Mouse (Mus musculus) liver, embryonic 12.5 days (tissue): Measurements from ENCODE around the gene Pgam5. TPM values are rescaled to one million over a fixed set of nuclear protein-coding genes. Genes with fewer than 3 reads are reported as not detected.
A peak's percentile ranks its signal among the peaks of the same experiment; 100 is the strongest.

Source experiments
- ATAC-seq: fragments of 200-750 bp; cut with Nextera tagmentation; 2 replicates; pipeline ENCODE4 v1.8.0; 2017; ENCODE audit warnings: moderate number of reproducible peaks, mild to moderate bottlenecking, moderate library complexity
- H3K27ac ChIP-seq: fragments of 300-500 bp; sonication (generic); 2 replicates; pipeline ENCODE4 v1.5.1; 2016; ENCODE audit warnings: mild to moderate bottlenecking
- H3K27me3 ChIP-seq: fragments of 300-500 bp; sonication (generic); replicated peaks from 2 replicates; pipeline ENCODE4 v1.6.1; 2016; ENCODE audit warnings: mild to moderate bottlenecking, moderate library complexity
- H3K36me3 ChIP-seq: fragments of 300-500 bp; sonication (generic); 2 replicates; pipeline ENCODE4 v1.6.1; 2016; ENCODE audit warnings: mild to moderate bottlenecking, moderate library complexity
- H3K4me1 ChIP-seq: fragments of 300-500 bp; sonication (generic); 2 replicates; pipeline ENCODE4 v1.6.1; 2016
- H3K4me2 ChIP-seq: fragments of 300-500 bp; sonication (generic); 2 replicates; pipeline ENCODE4 v1.6.1; 2016; ENCODE audit warnings: mild to moderate bottlenecking, moderate library complexity
- H3K4me3 ChIP-seq: fragments of 300-500 bp; sonication (generic); 2 replicates; pipeline ENCODE4 v1.5.1; 2016; ENCODE audit warnings: mild to moderate bottlenecking, moderate library complexity
- H3K9ac ChIP-seq: fragments of 300-500 bp; sonication (generic); 2 replicates; pipeline ENCODE4 v1.6.1; 2016; ENCODE audit warnings: mild to moderate bottlenecking, moderate library complexity
- H3K9me3 ChIP-seq: fragments of 300-500 bp; sonication (generic); replicated peaks from 2 replicates; pipeline ENCODE4 v1.6.1; 2016; ENCODE audit warnings: mild to moderate bottlenecking, moderate library complexity
- WGBS: fragments of 180-500 bp; shearing (Covaris S2); methylation state at CpG from one replicate; pipeline ENCODE4 v1.1.7; 2016; ENCODE audit not compliant: insufficient replicate concordance; 5-methylcytosine and 5-hydroxymethylcytosine counted together
- polyA plus RNA-seq: library from polyadenylated mRNA; unstranded; fragments of >200 nt; fragmentation: Nextera tagmentation; extraction: Ambion mirVana; gene quantifications from 2 replicates; pipeline ENCODE4 v1.2.1, GENCODE M21; 2016

Gene Pgam5
- polyA plus RNA-seq: 46.5 and 48.1 TPM in 2 replicates

DNA sequence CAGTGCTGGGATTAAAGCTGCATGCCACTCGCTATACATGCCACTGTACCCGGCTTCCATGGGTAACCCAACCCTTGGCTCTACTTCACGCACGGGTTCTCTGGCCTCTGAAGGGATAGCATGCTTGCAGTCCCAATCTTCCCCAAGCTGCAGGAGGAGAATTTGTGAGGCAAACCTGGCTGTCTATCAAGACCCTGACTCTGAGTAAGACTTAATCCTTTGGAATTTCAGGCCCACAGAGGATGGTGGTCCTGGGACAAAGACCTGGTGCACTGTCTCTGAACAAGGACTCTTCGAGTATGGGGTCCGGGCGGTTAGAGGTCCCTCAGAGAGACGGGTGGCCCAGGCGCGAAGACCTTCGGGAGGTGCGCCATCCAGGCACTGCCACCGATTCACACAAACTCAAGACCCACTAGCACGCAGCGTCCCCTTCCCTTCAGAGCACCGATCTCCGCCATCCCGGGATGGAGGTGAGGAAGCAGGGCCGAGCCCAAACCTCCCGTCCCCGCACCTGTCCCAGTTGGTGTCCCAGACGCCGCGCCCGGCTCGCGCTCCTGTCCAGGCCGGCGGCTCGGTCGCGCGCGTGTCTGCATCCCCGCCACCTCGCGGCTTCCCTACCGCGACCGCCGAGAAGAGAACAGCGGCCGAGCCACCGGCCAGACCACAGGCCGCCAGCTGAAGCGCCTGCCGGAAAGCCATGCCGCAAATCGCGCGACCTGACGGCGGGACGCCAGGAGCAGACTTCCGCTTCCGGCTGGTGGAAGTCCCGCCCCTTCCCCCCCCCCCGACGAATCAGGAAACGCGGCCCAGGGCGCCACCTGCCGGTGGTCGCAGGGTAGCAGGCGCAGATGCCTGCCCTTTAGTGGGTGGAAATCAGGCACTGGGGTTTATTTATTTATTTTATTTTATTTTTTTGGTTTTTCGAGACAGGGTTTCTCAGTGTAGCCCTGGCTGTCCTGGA is at the start of gene Pgam5:
Gene Pgam5 (minus strand): TSS at position 773 of the 961 bp plus-strand sequence.
- peak within 1 kb of the TSS; percentile 92 for H3K9ac ChIP-seq
- ATAC-seq: peak; percentile 81
- H3K4me2 ChIP-seq: peak within 1 kb of the TSS; percentile 87
- H3K36me3 ChIP-seq: peaks cover 33% of the 10 kb centered on the region
- peaks cover 37% of the 10 kb centered on the region for H3K4me1 ChIP-seq
- WGBS: under 1% methylated on average over 66 of the region's 66 CpGs
- H3K4me3 ChIP-seq: peak within 1 kb of the TSS; percentile 87
- H3K9me3 ChIP-seq: no peaks in the 10 kb centered on the region
- H3K27ac ChIP-seq: peak within 1 kb of the TSS; percentile 76
- H3K27me3 ChIP-seq: no peaks in the 10 kb centered on the region

DNA sequence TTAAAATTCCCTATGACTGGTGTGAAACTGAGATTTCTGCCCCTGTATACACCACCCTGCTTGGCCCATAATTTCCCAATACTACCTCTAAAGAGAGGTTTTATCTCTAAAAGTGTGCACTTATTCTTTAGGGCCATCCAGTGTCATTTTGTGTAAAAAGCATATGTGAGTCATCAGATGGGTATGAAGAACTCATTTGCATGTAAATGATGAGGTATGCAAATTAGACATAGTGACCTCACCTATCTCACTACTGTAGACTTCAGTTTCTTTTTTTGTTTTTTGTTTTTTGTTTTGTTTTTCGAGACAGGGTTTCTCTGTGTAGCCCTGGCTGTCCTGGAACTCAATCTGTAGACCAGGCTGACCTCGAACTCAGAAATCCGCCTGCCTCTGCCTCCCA is 43.4 kb upstream of the Pgam5 start:
- no peak overlapping the region for H3K27ac ChIP-seq
- no peaks in the 10 kb centered on the region for H3K4me1 ChIP-seq
- H3K4me3 ChIP-seq: no peak overlapping the region
- 87% methylated on average over 3 of the region's 3 CpGs for WGBS
- H3K9me3 ChIP-seq: no peaks in the 10 kb centered on the region
- H3K36me3 ChIP-seq: peaks cover 95% of the 10 kb centered on the region
- H3K27me3 ChIP-seq: no peaks in the 10 kb centered on the region
- H3K4me2 ChIP-seq: no peak overlapping the region
- H3K9ac ChIP-seq: no peak overlapping the region
- ATAC-seq: no peak

DNA sequence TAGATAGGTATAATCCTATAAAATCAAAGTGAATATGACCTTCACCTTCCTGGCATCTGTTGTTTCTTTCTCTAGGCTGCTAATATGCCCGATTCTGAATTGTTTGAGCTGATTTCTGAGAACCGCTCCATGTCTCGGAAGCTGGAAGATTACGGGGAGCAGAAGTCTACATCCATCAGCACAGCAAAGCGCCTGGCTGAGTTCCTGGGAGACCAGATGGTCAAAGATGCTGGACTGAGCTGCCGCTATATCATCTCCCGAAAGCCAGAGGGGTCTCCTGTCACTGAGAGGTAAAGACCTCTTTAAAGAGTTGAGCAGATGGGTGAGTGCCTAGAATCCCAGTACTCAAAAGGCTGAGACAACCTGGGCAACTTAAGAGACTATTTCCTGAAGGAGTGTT is 39.1 kb upstream of the Pgam5 start:
- Histone ChIP-seq H3K9ac (no peak overlapping the region), H3K36me3 (peaks cover 99% of the 10 kb centered on the region), H3K27me3 (no peaks in the 10 kb centered on the region), H3K27ac (no peak overlapping the region), H3K4me2 (no peak overlapping the region), H3K4me1 (no peaks in the 10 kb centered on the region), H3K9me3 (no peaks in the 10 kb centered on the region), H3K4me3 (no peak overlapping the region)
- no peak for ATAC-seq
- 92% methylated on average over 7 of the region's 7 CpGs for WGBS

DNA sequence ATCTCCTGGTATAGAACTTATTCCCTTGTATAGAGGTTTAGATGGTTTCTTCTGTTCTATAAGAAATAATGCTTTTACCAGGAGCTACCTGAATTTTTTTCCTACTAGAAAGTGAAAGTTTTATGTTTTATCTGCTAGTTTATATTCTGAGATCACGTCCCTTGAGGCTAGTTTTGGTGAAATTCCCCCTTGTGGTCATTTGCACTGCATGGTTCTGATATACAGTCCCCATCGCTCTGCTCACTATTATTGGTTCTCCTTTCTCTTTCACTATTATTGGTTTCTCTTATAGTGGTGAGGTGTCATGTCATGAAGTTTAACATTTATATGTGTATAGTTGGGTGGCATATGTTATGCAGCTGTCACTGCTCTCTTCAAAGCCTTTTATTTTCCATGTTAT is 30.9 kb upstream of the Pgam5 start:
- 84% methylated on average over 2 of the region's 2 CpGs for WGBS

DNA sequence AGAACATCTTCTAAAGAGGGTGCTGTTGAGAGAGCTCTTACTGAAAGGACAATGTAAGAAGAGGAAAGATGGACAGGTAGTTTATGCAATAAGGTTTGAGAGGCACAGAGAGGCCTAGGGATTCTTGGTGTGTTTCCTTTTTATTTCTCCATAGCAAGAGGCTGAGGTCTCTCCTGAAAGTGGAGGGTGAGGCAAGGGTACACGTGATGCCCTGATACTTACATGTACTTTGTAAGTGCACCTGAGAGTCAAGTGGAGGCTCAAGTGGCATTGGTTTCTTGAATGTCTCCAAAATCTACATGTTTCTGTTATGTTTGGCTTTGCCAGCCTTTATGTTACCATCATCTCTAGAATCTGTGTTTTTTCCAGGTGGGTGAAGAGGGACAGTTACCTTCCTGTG is 26.9 kb upstream of the Pgam5 start:
- Histone ChIP-seq H3K9me3 (no peaks in the 10 kb centered on the region), H3K27ac (no peak overlapping the region), H3K4me2 (no peak overlapping the region), H3K27me3 (no peaks in the 10 kb centered on the region), H3K4me3 (no peak overlapping the region), H3K4me1 (peaks cover 6% of the 10 kb centered on the region), H3K36me3 (peaks cover 97% of the 10 kb centered on the region), H3K9ac (no peak overlapping the region)
- ATAC-seq: no peak
- 88% methylated on average over 1 of the region's 1 CpGs for WGBS

More for the DNA sequence above, 30.9 kb upstream of the Pgam5 start:
- Histone ChIP-seq H3K4me2 (no peak overlapping the region), H3K27me3 (no peaks in the 10 kb centered on the region), H3K9me3 (no peaks in the 10 kb centered on the region), H3K4me1 (no peaks in the 10 kb centered on the region), H3K9ac (no peak overlapping the region), H3K36me3 (peaks cover 100% of the 10 kb centered on the region), H3K27ac (no peak overlapping the region), H3K4me3 (no peak overlapping the region)
- ATAC-seq: no peak

DNA sequence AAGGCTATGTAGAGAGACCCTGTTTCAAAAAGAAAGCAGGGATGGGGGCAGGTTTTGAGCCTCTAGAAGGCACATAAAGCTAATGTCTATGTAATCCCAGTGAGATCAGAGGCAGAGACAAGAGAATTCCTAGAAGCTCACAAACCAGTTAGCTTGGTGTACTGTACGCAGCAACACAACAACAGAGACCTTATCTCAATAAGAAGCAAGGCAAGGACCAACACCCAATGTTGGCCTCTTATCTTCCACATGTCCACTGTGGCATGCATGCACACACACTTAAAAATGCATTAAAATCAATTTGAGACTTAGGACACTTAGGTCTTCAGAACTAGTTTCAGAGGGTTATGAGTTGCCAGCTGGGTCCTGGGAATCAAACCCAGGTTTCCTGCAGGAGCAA is 21.9 kb upstream of the Pgam5 start:
- Histone ChIP-seq H3K27me3 (no peaks in the 10 kb centered on the region), H3K36me3 (peaks cover 75% of the 10 kb centered on the region), H3K27ac (peak overlapping the region; percentile 23; the same call in 1 of the 2 replicates), H3K9me3 (no peaks in the 10 kb centered on the region), H3K4me3 (no peak overlapping the region), H3K4me2 (no peak overlapping the region), H3K9ac (no peak overlapping the region), H3K4me1 (peaks cover 34% of the 10 kb centered on the region)
- 26% methylated on average over 1 of the region's 1 CpGs for WGBS
- peak; percentile 61 for ATAC-seq

DNA sequence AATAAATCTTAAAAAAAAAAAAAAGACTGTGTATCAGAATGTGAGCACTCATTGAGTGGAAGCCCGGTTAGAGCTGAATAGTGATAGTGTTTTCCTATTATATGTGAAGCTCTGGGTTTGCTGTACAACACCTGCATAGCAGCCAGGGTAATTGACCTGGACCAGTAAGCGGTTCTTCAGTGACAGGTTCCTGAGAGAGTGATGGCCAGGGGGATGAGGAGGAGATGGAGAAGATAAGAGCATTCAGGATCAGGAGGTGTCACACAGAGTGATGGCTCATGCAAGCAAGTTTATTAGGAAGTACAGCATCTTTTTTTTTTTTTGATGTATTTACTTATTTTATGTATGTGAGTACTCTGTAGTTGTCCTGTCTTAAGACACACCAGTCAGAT is 17.4 kb upstream of the Pgam5 start:
- Histone ChIP-seq H3K9ac (peak overlapping the region; percentile 87), H3K27me3 (no peaks in the 10 kb centered on the region), H3K4me3 (peak overlapping the region; percentile 88), H3K4me2 (peak overlapping the region; percentile 95), H3K9me3 (no peaks in the 10 kb centered on the region), H3K27ac (no peak overlapping the region), H3K36me3 (peaks cover 33% of the 10 kb centered on the region), H3K4me1 (peaks cover 53% of the 10 kb centered on the region)
- WGBS: 49% methylated on average over 2 of the region's 2 CpGs
- ATAC-seq: no peak

DNA sequence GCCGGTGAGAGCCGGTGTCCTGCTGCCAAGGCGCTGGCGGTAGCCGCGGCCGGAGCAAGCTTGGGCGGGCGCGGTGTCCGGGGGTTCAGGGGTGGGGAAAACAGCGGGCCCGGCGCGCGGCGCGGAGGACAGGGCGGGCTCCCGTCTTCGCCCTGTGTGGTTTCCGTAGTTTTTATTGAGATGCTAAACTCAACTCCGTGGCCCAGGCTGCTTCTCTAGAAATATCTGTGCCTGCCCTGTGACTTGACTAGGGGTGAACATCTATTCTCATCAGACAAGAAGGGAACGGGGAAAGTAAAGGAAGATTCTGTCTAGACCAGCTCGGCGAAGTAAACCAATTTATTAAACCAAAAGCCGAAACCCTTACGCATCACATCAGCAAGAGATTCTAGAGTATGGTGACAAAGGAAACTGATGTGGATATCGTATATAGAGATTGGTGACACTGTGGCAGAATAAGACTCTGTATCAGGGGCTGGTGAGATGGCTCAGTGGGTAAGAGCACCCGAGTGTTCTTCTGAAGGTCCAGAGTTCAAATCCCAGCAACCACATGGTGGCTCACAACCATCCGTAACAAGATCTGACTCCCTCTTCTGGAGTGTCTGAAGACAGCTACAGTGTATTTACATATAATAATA is 16.9 kb upstream of the Pgam5 start:
- H3K4me1 ChIP-seq: peaks cover 48% of the 10 kb centered on the region
- peaks cover 28% of the 10 kb centered on the region for H3K36me3 ChIP-seq
- WGBS: 2% methylated on average over 31 of the region's 31 CpGs
- H3K27ac ChIP-seq: peak overlapping the region; percentile 82
- ATAC-seq: peak; percentile 83
- H3K4me2 ChIP-seq: peak overlapping the region; percentile 95
- no peaks in the 10 kb centered on the region for H3K9me3 ChIP-seq
- H3K4me3 ChIP-seq: peak overlapping the region; percentile 88
- peak overlapping the region; percentile 87 for H3K9ac ChIP-seq
- no peaks in the 10 kb centered on the region for H3K27me3 ChIP-seq

DNA sequence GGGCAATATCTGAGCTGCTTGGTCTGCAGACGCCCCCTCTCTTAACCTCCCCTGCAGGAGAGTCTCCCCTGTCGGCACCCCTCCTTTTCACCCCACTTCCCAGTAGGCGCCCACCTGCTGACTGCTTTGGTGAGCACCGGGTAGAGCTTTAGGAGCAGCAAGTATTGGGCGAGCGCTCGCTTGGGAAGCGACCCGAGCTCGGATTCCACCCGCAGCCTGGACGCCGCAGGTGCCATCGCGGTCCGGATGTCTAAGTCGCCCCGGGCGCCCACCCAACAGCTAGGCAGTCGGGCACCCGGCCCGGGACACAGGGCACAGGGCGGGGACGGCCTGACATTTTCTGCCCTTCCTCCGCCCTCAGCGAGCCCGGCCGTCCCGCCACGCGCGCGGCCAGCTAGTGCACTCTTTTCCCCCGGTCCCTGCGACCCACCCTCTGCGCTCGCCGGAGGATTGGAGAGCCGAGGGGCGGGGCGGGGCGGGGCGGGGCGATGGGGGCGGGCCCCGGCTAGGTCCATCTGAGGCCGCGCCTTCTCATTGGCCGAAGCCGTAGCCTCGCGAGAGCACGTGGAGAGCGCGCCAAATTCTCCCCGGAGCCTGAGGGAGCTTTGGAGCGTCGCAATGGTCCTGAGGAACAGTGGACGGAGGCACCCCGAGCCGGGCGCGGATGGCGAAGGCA is 16.2 kb upstream of the Pgam5 start, which contains the start of the genes Pxmp2 and Pole:
Gene Pxmp2 (minus strand): TSS at position 417 of the 676 bp plus-strand sequence.
Gene Pole (plus strand): TSS at position 537 of the 676 bp plus-strand sequence.
- under 1% methylated on average over 64 of the region's 64 CpGs for WGBS
- H3K27me3 ChIP-seq: no peaks in the 10 kb centered on the region
- peak within 1 kb of the TSS; percentile 82 for H3K27ac ChIP-seq
- peaks cover 21% of the 10 kb centered on the region for H3K36me3 ChIP-seq
- peak; percentile 96 for ATAC-seq
- peak within 1 kb of the TSS; percentile 88 for H3K4me3 ChIP-seq
- peak within 1 kb of the TSS; percentile 95 for H3K4me2 ChIP-seq
- no peaks in the 10 kb centered on the region for H3K9me3 ChIP-seq
- peaks cover 42% of the 10 kb centered on the region for H3K4me1 ChIP-seq
- H3K9ac ChIP-seq: peak within 1 kb of the TSS; percentile 87

DNA sequence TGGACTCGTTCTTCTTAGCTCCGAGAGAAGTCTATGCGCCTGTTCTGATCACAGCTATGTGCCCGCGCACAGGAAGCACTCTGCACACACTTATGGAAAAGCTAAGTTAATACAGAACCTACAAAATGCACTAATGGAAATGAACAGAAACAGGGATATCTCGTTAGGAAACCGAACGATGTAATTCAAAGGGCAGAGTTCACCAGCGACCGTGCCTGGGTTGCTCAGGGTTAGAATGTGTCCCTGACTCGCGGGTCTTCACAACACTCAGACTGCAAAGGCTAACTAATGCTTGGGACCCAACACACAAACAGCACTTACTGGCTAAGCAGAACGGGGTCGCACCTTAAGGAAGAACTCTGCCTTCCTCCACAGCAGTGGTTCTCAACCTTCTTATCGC is 15.4 kb upstream of the Pgam5 start:
- no peaks in the 10 kb centered on the region for H3K9me3 ChIP-seq
- no peak for ATAC-seq
- H3K4me2 ChIP-seq: peak overlapping the region; percentile 95
- peak overlapping the region; percentile 88 for H3K4me3 ChIP-seq
- H3K4me1 ChIP-seq: peaks cover 37% of the 10 kb centered on the region
- peak overlapping the region; percentile 87 for H3K9ac ChIP-seq
- no peaks in the 10 kb centered on the region for H3K27me3 ChIP-seq
- peak overlapping the region; percentile 79 for H3K27ac ChIP-seq
- WGBS: 2% methylated on average over 15 of the region's 15 CpGs
- peaks cover 13% of the 10 kb centered on the region for H3K36me3 ChIP-seq

DNA sequence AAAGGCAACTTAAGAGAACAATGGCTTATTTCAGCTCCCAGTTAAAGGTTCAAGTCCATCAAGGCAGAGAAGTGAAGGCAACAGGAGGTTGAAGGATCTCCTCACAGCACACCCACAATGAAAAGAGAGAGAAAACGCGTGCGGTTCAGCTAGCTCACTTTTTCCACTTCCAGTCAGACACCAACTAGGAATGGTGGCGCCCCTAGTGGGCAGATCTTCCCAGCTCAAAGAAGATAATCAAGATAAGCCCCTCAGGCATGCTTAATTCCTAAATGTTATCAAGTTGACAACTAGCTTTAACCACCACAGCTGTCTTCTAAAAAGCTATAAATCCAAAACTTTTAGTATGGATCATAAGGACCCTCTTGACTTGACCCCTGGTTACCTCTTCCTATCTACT is 14.8 kb upstream of the Pgam5 start:
- Histone ChIP-seq H3K9ac (peak overlapping the region; percentile 87), H3K27ac (peak overlapping the region; percentile 79), H3K4me3 (peak overlapping the region; percentile 88), H3K36me3 (peaks cover 7% of the 10 kb centered on the region), H3K27me3 (no peaks in the 10 kb centered on the region), H3K4me2 (peak overlapping the region; percentile 95), H3K4me1 (peaks cover 33% of the 10 kb centered on the region), H3K9me3 (no peaks in the 10 kb centered on the region)
- ATAC-seq: no peak
- WGBS: 2% methylated on average over 4 of the region's 4 CpGs
